Mouse (Mus musculus) cerebellum, adult (tissue): ENCODE results near the gene 1700017B05Rik.
"Not testable (repeated sequence)": the region's sequence is repeated elsewhere in the genome, so short reads cannot be mapped to it uniquely, and the experiment has no call there.

Experiments
- ATAC-seq: cut with Nextera tagmentation; 2 replicates; pipeline ENCODE4 v1.9.2; 2017; ENCODE audit warnings: mild to moderate bottlenecking, moderate library complexity, mixed read lengths; ENCODE audit not compliant: insufficient number of reproducible peaks, low FRiP score, low TSS enrichment

The 1700017B05Rik gene

DNA sequence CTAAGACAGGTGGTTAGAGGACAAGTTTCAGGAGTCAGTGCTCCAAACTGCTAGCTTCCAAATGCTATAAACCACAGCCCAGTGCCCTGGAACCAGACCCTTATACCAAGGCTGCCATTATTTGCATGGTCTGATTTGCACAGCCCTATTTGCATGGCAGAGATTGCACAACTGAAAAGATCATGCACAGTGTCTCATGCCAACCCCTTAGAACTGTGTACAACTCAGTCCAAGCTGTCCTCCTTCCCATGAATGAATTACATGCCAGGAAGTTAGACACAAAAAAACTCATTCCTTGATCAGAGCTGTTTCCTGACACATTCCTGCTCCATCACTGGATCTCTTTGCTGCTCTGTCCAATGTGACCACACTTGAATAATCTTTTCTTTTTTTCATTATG lies 39.1 kb downstream of the 1700017B05Rik start:
- no peak for ATAC-seq

- ATAC-seq = no peak; the same call in 1 of the 2 replicates
Measured at GRCm38 (mm10) chr9:57220356-57220755, 42.1 kb downstream of the 1700017B05Rik start.

- ATAC-seq = no peak
Measured at GRCm38 (mm10) chr9:57219511-57219910, 42.9 kb downstream of the 1700017B05Rik start.

- no peak for ATAC-seq
Measured at GRCm38 (mm10) chr9:57218776-57219175, 43.6 kb downstream of the 1700017B05Rik start.

GRCm38 (mm10) chr9:57217220-57217619 lies 45.2 kb downstream of the 1700017B05Rik start:
- ATAC-seq = no peak

GRCm38 (mm10) chr9:57214500-57214899 lies 47.9 kb downstream of the 1700017B05Rik start:
- ATAC-seq = no peak

DNA sequence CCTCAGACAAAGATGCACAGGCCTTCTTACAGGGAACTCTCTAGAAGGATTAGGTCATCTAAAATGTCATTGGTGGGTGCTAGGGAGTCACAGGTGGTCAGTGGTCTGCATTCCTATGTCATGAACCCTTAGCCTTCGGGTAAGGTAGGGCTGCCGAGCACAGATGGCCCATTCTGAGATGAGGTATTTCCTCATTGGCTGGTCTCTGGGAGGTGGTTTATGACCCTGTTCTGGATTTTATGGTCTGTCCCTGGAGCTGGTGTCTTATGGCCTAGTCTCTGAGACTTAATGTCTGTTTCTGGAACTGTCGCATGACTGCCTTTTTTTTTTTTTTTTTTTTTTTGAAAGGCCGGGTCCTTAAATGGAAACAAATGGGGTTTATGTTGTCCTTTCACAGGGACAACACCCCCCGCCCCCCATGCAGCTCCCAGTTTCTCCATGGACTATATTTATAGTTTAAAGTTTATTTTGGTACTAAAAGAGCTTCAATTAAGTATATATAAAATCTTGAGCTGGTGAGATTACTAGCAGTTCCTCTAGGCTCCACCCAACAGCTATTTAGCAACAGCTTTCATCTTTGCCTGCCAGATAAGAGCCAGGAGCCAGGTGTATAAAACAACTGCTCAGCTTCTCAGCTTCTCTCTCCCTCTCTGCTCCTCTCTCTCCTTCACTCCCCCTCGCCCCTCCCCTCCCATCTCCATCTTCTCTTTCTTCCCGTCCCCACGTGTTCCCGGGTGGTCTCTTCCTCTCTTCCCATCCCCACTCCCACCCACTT lies 49.8 kb downstream of the 1700017B05Rik start:
- ATAC-seq = no peak

- no peak for ATAC-seq
Measured at GRCm38 (mm10) chr9:57209316-57209715, 53.1 kb downstream of the 1700017B05Rik start.

- ATAC-seq = no peak
Measured at GRCm38 (mm10) chr9:57206896-57207295, 55.5 kb downstream of the 1700017B05Rik start.

DNA sequence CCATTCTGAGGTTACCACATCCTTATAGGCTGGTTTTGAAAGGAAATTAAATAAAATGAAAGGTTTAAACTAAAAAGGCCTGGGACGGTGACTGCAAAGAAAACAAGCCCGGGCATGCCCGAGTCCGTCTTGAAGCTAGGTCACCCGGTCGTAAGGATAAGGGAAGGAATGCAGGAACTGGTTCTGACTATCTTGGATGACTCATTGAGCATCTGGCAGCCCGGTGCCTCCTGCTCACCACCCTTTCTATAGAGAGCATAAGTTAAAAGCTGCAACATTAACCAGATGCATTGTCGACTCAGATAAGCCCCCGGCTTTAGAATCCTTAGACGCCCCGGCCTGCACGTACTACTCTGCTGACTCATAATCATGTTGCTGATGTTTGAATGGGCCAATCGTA lies 58.8 kb downstream of the 1700017B05Rik start:
- ATAC-seq = not testable (repeated sequence)
